Mouse (Mus musculus) natural killer cell, adult 2 months (primary cell): ENCODE results near the gene Gm6890.
"Not testable (repeated sequence)": the region's sequence is repeated elsewhere in the genome, so short reads cannot be mapped to it uniquely, and the experiment has no call there.

Experiments used
- DNase-seq, 2 experiments: peaks; one replicate each; pipeline ENCODE4 v3.0.0; 2022; ENCODE audit warnings: low spot score in 2 of 2

Gene Gm6890

GRCm38 (mm10) chrX:74740627-74741026, at the start of gene Gm6890:
TSS of gene Gm6890 (plus strand) at chrX:74740927.
- not testable (repeated sequence) for DNase-seq

GRCm38 (mm10) chrX:74726195-74726594, 14.5 kb upstream of the Gm6890 start:
- DNase-seq, result not testable (repeated sequence)

- DNase-seq, result not testable (repeated sequence)
These were observed 30.0 kb downstream of the Gm6890 start for GRCm38 (mm10) chrX:74770715-74771114.
